ENCODE assay signal across 24 mouse cellular contexts in genomic region chr16:34804286-34805010, GRCm38 (mm10). TPM values are rescaled to one million over a fixed set of nuclear protein-coding genes. Genes with fewer than 3 reads are reported as not detected.
DNase-seq lines count a peak whose midpoint lies in the region; ATAC-seq and TF ChIP-seq lines count a peak whose summit lies in the region.
"Had no signal": no experiment of that assay in that cellular context is flagged by ENCODE, and none has a peak within 500 bp of the region (broad histone marks: within the 10 kb centered on the region; RNA-seq: fewer than 3 reads in every experiment).

No protein-coding gene starts in this region.

- WGBS in neural tube, embryonic 11.5 days: 44% methylated on average over 11 of the region's 11 CpGs
- 50% methylated on average over 11 of the region's 11 CpGs for WGBS in neural tube, embryonic 15.5 days
- WGBS in embryonic facial prominence, embryonic 14.5 days: 27% methylated on average over 11 of the region's 11 CpGs

- peaks cover 12% of the 10 kb centered on the region for H3K4me1 ChIP-seq in neural tube, embryonic 11.5 days (ENCODE audit: control insufficient read depth, insufficient read depth, low read length)
- H3K4me1 ChIP-seq in neural tube, embryonic 15.5 days: peaks cover 12% of the 10 kb centered on the region
- H3K4me1 ChIP-seq in embryonic facial prominence, embryonic 14.5 days (ENCODE audit: control insufficient read depth, insufficient read depth, low read length): peaks cover 20% of the 10 kb centered on the region

- H3K36me3 ChIP-seq in neural tube, embryonic 11.5 days (ENCODE audit: control insufficient read depth, insufficient read depth, low read length): no peaks in the 10 kb centered on the region
- H3K36me3 ChIP-seq in neural tube, embryonic 15.5 days: no peaks in the 10 kb centered on the region
- H3K36me3 ChIP-seq in embryonic facial prominence, embryonic 14.5 days (ENCODE audit: control insufficient read depth, insufficient read depth, low read length): no peaks in the 10 kb centered on the region
- H3K36me3 ChIP-seq: forebrain, embryonic 10.5 days; hindbrain, embryonic 10.5 days; kidney, embryonic 15.5 days; limb, embryonic 12.5 days; liver, embryonic 12.5 days; midbrain, embryonic 13.5 days; neural tube, embryonic 12.5 days; stomach, embryonic 15.5 days had no signal

- H3K4me3 ChIP-seq in neural tube, embryonic 11.5 days (ENCODE audit: low read depth, low read length): no peak overlapping the region
- H3K4me3 ChIP-seq in neural tube, embryonic 15.5 days (replicated peaks): no peak overlapping the region
- H3K4me3 ChIP-seq in embryonic facial prominence, embryonic 14.5 days (ENCODE audit: low read depth, low read length): no peak overlapping the region
- no peak overlapping the region for H3K4me3 ChIP-seq in layer of hippocampus, adult 2 months
- H3K4me3 ChIP-seq: forebrain, embryonic 10.5 days; hindbrain, embryonic 10.5 days; kidney, embryonic 15.5 days; limb, embryonic 12.5 days; liver, embryonic 12.5 days; midbrain, embryonic 13.5 days; neural tube, embryonic 12.5 days; stomach, embryonic 15.5 days had no signal

- peak; percentile 22 for DNase-seq in neural tube, embryonic 11.5 days (ENCODE audit: low spot score)
- peak; percentile 72 for DNase-seq in embryo, embryonic 11 days
- peak; percentile 59 for DNase-seq in embryonic facial prominence, embryonic 14.5 days (ENCODE audit: low spot score)
- no peak for DNase-seq in gastrocnemius, postnatal 4 days (ENCODE audit: low spot score in 2 of 2)
- no peak for DNase-seq in layer of hippocampus, adult 2 months (ENCODE audit: low spot score in 2 of 2)
- no peak for DNase-seq in thymus, postnatal 14 days
- DNase-seq: adrenal gland, postnatal 25 days; cerebellum, adult 9-10 months; gastrocnemius, postnatal 25 days; kidney, adult 11 months; lung, adult 18-20 months; lung, postnatal 10 days; right cerebral cortex, adult 18-20 months; thymus, postnatal 36 days had no signal

- H3K9me3 ChIP-seq in neural tube, embryonic 11.5 days (ENCODE audit: control insufficient read depth, low read length): no peaks in the 10 kb centered on the region
- no peaks in the 10 kb centered on the region for H3K9me3 ChIP-seq in neural tube, embryonic 15.5 days (replicated peaks)
- H3K9me3 ChIP-seq in embryonic facial prominence, embryonic 14.5 days (ENCODE audit: control insufficient read depth, low read length): no peaks in the 10 kb centered on the region
- H3K9me3 ChIP-seq: forebrain, embryonic 10.5 days; hindbrain, embryonic 10.5 days; kidney, embryonic 15.5 days; limb, embryonic 12.5 days; liver, embryonic 12.5 days; midbrain, embryonic 13.5 days; neural tube, embryonic 12.5 days; stomach, embryonic 15.5 days had no signal

- H3K27me3 ChIP-seq in neural tube, embryonic 11.5 days (ENCODE audit: control insufficient read depth, insufficient read depth, low read length): no peaks in the 10 kb centered on the region
- H3K27me3 ChIP-seq in neural tube, embryonic 15.5 days (replicated peaks): no peaks in the 10 kb centered on the region
- H3K27me3 ChIP-seq in embryonic facial prominence, embryonic 14.5 days (replicated peaks; ENCODE audit: control insufficient read depth, insufficient read depth, low read length): no peaks in the 10 kb centered on the region
- H3K27me3 ChIP-seq: kidney, embryonic 15.5 days; liver, embryonic 12.5 days; neural tube, embryonic 12.5 days; stomach, embryonic 15.5 days had no signal

- no peak overlapping the region for H3K27ac ChIP-seq in neural tube, embryonic 11.5 days (ENCODE audit: low read depth, low read length)
- no peak overlapping the region for H3K27ac ChIP-seq in neural tube, embryonic 15.5 days (replicated peaks)
- no peak overlapping the region for H3K27ac ChIP-seq in embryonic facial prominence, embryonic 14.5 days (replicated peaks; ENCODE audit: low read depth, low read length)
- no peak overlapping the region for H3K27ac ChIP-seq in layer of hippocampus, adult 2 months
- H3K27ac ChIP-seq: forebrain, embryonic 10.5 days; hindbrain, embryonic 10.5 days; kidney, embryonic 15.5 days; limb, embryonic 12.5 days; liver, embryonic 12.5 days; midbrain, embryonic 13.5 days; neural tube, embryonic 12.5 days; stomach, embryonic 15.5 days had no signal

- ATAC-seq in neural tube, embryonic 11.5 days (ENCODE audit: insufficient read depth, low FRiP score, low TSS enrichment): no peak
- no peak for ATAC-seq in neural tube, embryonic 15.5 days (ENCODE audit: low FRiP score)
- ATAC-seq in embryonic facial prominence, embryonic 14.5 days (ENCODE audit: low read depth): no peak
- ATAC-seq: forebrain, embryonic 16.5 days; liver, embryonic 12.5 days; midbrain, embryonic 13.5 days had no signal

- H3K9ac ChIP-seq in neural tube, embryonic 11.5 days (ENCODE audit: low read length): no peak overlapping the region
- no peak overlapping the region for H3K9ac ChIP-seq in neural tube, embryonic 15.5 days (replicated peaks)
- H3K9ac ChIP-seq in embryonic facial prominence, embryonic 14.5 days (ENCODE audit: low read depth, low read length): no peak overlapping the region
- H3K9ac ChIP-seq: kidney, embryonic 15.5 days; limb, embryonic 12.5 days; liver, embryonic 12.5 days; midbrain, embryonic 13.5 days; neural tube, embryonic 12.5 days; stomach, embryonic 15.5 days had no signal

- no peak for TF ChIP-seq CTCF in layer of hippocampus, adult 2 months (conservative IDR thresholded peaks at IDR 0.05)

- H3K4me2 ChIP-seq in neural tube, embryonic 11.5 days (ENCODE audit: low read depth): no peak overlapping the region
- no peak overlapping the region for H3K4me2 ChIP-seq in neural tube, embryonic 15.5 days
- H3K4me2 ChIP-seq in embryonic facial prominence, embryonic 14.5 days (ENCODE audit: low read depth, low read length): no peak overlapping the region
- H3K4me2 ChIP-seq: kidney, embryonic 15.5 days; limb, embryonic 12.5 days; liver, embryonic 12.5 days; midbrain, embryonic 13.5 days; neural tube, embryonic 12.5 days; stomach, embryonic 15.5 days had no signal

RNA-seq across cellular contexts. Expression of gene Mylk, which starts 59.4 kb away (rescaled TPM):
- polyA plus RNA-seq in neural tube, embryonic 11.5 days (2014; fragmentation: Nextera tagmentation; extraction: Ambion mirVana): 3.9 TPM in 2 replicates
- polyA plus RNA-seq in neural tube, embryonic 15.5 days (2015; fragmentation: Nextera tagmentation; extraction: Ambion mirVana): 4.5 and 31.5 TPM in 2 replicates
- 15.5 and 18.1 TPM in 2 replicates for polyA plus RNA-seq in embryonic facial prominence, embryonic 14.5 days (2014; fragmentation: Nextera tagmentation; extraction: Ambion mirVana)
- 10 to 100 TPM; 39.2 to 51.6 TPM for total RNA-seq in gastrocnemius, postnatal 4 days (2021)
- total RNA-seq in layer of hippocampus, adult 2 months (2021): 10 to 100 TPM; 13.1 to 14.2 TPM

Comparison
In these comparisons a context has a peak if more than half of its experiments do, and no peak if none do; other contexts are left out.
1. DNase-seq: peak in neural tube, embryonic 11.5 days (single experiment), embryo, embryonic 11 days (single experiment) and embryonic facial prominence, embryonic 14.5 days (single experiment); none in gastrocnemius, postnatal 4 days (0 of 2), layer of hippocampus, adult 2 months (0 of 2) and thymus, postnatal 14 days (single experiment).